In the genomic region with DNA sequence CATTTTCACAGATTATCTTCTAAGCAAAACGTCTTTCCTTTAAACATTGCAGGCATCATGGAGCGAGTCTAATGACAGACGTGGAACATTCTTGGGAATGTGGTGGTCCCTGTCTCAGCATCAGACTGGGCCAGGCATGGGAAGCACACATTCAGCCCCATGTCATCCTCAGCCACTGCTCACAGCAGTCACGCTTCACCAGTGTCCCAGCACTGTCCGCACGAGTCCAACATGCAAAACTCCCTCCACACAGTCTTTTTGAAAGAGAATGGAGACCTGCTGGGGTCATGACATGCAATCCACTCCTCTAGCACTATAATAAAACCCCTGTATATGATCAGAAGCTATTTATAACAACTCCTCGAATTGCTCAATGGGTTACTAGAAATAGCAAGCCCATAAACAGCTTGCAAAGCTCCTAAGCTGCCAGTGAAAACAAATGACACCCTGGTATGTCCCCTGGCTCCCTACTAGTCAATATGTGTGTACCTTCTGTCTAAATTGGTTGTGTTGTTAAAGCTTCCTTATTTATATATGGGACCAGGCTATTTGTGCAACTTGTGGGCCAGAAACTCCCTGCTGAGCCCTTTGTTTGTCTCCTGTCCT, we compare ENCODE assay signal across 25 mouse cellular contexts.
DNase-seq lines count a peak whose midpoint lies in the region; ATAC-seq lines count a peak whose summit lies in the region.
"Had no signal": no experiment of that assay in that cellular context is flagged by ENCODE, and none has a peak within 500 bp of the region (broad histone marks: within the 10 kb centered on the region; RNA-seq: fewer than 3 reads in every experiment).

No protein-coding gene starts in this region.

- H3K4me2 ChIP-seq in kidney, embryonic 14.5 days (replicated peaks; ENCODE audit: low read depth, low read length), result no peak overlapping the region
- H3K4me2 ChIP-seq in heart, embryonic 13.5 days, result peak overlapping the region; percentile 55
- H3K4me2 ChIP-seq in forebrain, embryonic 13.5 days, result no peak overlapping the region
- H3K4me2 ChIP-seq: embryonic facial prominence, embryonic 15.5 days; hindbrain, embryonic 13.5 days; midbrain, embryonic 11.5 days; neural tube, embryonic 12.5 days had no signal

- H3K36me3 ChIP-seq in kidney, embryonic 14.5 days (ENCODE audit: control insufficient read depth, insufficient read depth, low read length), result no peaks in the 10 kb centered on the region
- H3K36me3 ChIP-seq in megakaryocyte, embryonic 14.5 days (replicated peaks; ENCODE audit: low read length), result no peaks in the 10 kb centered on the region
- H3K36me3 ChIP-seq in heart, embryonic 13.5 days, result no peaks in the 10 kb centered on the region
- H3K36me3 ChIP-seq in forebrain, embryonic 13.5 days (ENCODE audit: poor library complexity, severe bottlenecking), result no peaks in the 10 kb centered on the region
- H3K36me3 ChIP-seq: embryonic facial prominence, embryonic 15.5 days; hindbrain, embryonic 13.5 days; limb, embryonic 10.5 days; neural tube, embryonic 12.5 days had no signal

- no peak overlapping the region for H3K4me3 ChIP-seq in kidney, embryonic 14.5 days (ENCODE audit: low read length)
- H3K4me3 ChIP-seq in megakaryocyte, embryonic 14.5 days (replicated peaks), result peak overlapping the region; percentile 4
- no peak overlapping the region for H3K4me3 ChIP-seq in heart, embryonic 13.5 days
- H3K4me3 ChIP-seq in forebrain, embryonic 13.5 days, result no peak overlapping the region
- H3K4me3 ChIP-seq: embryonic facial prominence, embryonic 15.5 days; hindbrain, embryonic 13.5 days; left cerebral cortex, adult 2 months; limb, embryonic 10.5 days; neural tube, embryonic 12.5 days had no signal

- H3K27me3 ChIP-seq in kidney, embryonic 14.5 days (ENCODE audit: control insufficient read depth, insufficient read depth, low read length), result no peaks in the 10 kb centered on the region
- H3K27me3 ChIP-seq in megakaryocyte, embryonic 14.5 days (replicated peaks), result no peaks in the 10 kb centered on the region
- H3K27me3 ChIP-seq in heart, embryonic 13.5 days (replicated peaks), result no peaks in the 10 kb centered on the region
- no peaks in the 10 kb centered on the region for H3K27me3 ChIP-seq in forebrain, embryonic 13.5 days
- H3K27me3 ChIP-seq: embryonic facial prominence, embryonic 15.5 days; hindbrain, embryonic 13.5 days; neural tube, embryonic 12.5 days; Patski had no signal

- H3K9me3 ChIP-seq in kidney, embryonic 14.5 days (ENCODE audit: control insufficient read depth, low read length), result no peaks in the 10 kb centered on the region
- no peaks in the 10 kb centered on the region for H3K9me3 ChIP-seq in megakaryocyte, embryonic 14.5 days
- no peaks in the 10 kb centered on the region for H3K9me3 ChIP-seq in heart, embryonic 13.5 days
- H3K9me3 ChIP-seq in forebrain, embryonic 13.5 days (replicated peaks), result no peaks in the 10 kb centered on the region
- H3K9me3 ChIP-seq: embryonic facial prominence, embryonic 15.5 days; hindbrain, embryonic 13.5 days; limb, embryonic 10.5 days; neural tube, embryonic 12.5 days had no signal

- whole genome bisulfite sequencing in kidney, embryonic 14.5 days, result 38% methylated on average over 7 of the region's 7 CpGs
- 32% methylated on average over 7 of the region's 7 CpGs for WGBS in heart, embryonic 13.5 days
- WGBS in forebrain, embryonic 13.5 days, result 70% methylated on average over 7 of the region's 7 CpGs

- no peak for DNase-seq in kidney, adult 8-10 months
- DNase-seq in thymus, postnatal 10 days (ENCODE audit: low spot score in 2 of 2), result no peak
- DNase-seq: adrenal gland, postnatal 14 days; cerebellum, adult 11-12 months; cerebellum, postnatal 25 days; forebrain, postnatal 0 days; kidney, postnatal 14 days; liver, postnatal 0 days; lung, postnatal 4 days; spleen, adult 18-20 months; thymus, postnatal 4 days had no signal

- H3K9ac ChIP-seq in kidney, embryonic 14.5 days (ENCODE audit: low read depth, low read length), result no peak overlapping the region
- H3K9ac ChIP-seq in heart, embryonic 13.5 days, result peak overlapping the region; percentile 62
- H3K9ac ChIP-seq in forebrain, embryonic 13.5 days, result no peak overlapping the region
- H3K9ac ChIP-seq: embryonic facial prominence, embryonic 15.5 days; forebrain, postnatal 0 days; hindbrain, embryonic 13.5 days; liver, postnatal 0 days; neural tube, embryonic 12.5 days had no signal

- 0 out of 2 replicates have a peak, but pooled peaks cover 12% of the 10 kb centered on the region for H3K4me1 ChIP-seq in kidney, embryonic 14.5 days (ENCODE audit: control insufficient read depth, insufficient read depth, low read length)
- H3K4me1 ChIP-seq in megakaryocyte, embryonic 14.5 days, result peaks cover 20% of the 10 kb centered on the region
- peaks cover 28% of the 10 kb centered on the region for H3K4me1 ChIP-seq in heart, embryonic 13.5 days
- H3K4me1 ChIP-seq in forebrain, embryonic 13.5 days, result no peaks in the 10 kb centered on the region
- H3K4me1 ChIP-seq: embryonic facial prominence, embryonic 15.5 days; limb, embryonic 10.5 days; neural tube, embryonic 12.5 days had no signal

- H3K27ac ChIP-seq in kidney, embryonic 14.5 days (ENCODE audit: low read depth, low read length), result no peak overlapping the region
- peak overlapping the region; percentile 91 for H3K27ac ChIP-seq in heart, embryonic 13.5 days (replicated peaks)
- no peak overlapping the region for H3K27ac ChIP-seq in forebrain, embryonic 13.5 days
- H3K27ac ChIP-seq: embryonic facial prominence, embryonic 15.5 days; hindbrain, embryonic 13.5 days; left cerebral cortex, adult 2 months; limb, embryonic 10.5 days; neural tube, embryonic 12.5 days had no signal

- ATAC-seq in kidney, embryonic 14.5 days (ENCODE audit: low FRiP score, low TSS enrichment), result peak; percentile 74; the same call in 1 of the 2 replicates
- no peak for ATAC-seq in megakaryocyte, adult 5-6 weeks (ENCODE audit: poor library complexity, severe bottlenecking)
- ATAC-seq in heart, embryonic 13.5 days (ENCODE audit: extremely low read depth, insufficient number of reproducible peaks, low FRiP score, low TSS enrichment), result no peak
- no peak for ATAC-seq in forebrain, embryonic 13.5 days
- ATAC-seq: activated CD4-positive, CD25-positive, alpha-beta regulatory T cell, adult 4 months; forebrain, postnatal 0 days; inflammation-experienced regulatory T-cells, adult 6 months; liver, postnatal 0 days; Patski had no signal
